Mouse (Mus musculus) T-cell, adult 2 months (primary cell): Measurements from ENCODE around the gene Sh2d5.
A peak's percentile ranks its signal among the peaks of the same experiment; 100 is the strongest.

Experiments
- DNase-seq: peaks from one replicate; pipeline ENCODE4 v3.0.0; 2022; ENCODE audit warnings: low spot score

Sh2d5 gene

DNA sequence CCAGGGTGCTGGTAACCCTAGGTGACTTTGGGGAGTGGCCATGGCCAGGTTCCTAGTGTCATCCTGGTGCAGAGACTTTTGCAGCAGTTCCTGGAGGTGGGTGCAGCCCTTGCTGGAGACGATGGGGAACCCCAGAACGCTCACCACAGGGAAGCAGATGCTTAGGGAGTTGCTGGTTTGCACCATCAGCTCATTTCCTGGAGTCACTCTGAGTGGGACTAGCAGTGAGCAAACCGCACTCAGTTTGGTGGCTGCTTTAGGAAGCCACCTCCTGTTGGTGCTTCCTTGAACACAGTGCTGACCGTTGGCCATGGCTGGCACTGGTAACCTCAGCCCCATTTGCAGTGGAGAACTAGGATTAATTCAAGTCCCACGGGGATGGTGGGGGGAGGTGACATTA is 9.3 kb downstream of the Sh2d5 start:
- DNase-seq = no peak

DNA sequence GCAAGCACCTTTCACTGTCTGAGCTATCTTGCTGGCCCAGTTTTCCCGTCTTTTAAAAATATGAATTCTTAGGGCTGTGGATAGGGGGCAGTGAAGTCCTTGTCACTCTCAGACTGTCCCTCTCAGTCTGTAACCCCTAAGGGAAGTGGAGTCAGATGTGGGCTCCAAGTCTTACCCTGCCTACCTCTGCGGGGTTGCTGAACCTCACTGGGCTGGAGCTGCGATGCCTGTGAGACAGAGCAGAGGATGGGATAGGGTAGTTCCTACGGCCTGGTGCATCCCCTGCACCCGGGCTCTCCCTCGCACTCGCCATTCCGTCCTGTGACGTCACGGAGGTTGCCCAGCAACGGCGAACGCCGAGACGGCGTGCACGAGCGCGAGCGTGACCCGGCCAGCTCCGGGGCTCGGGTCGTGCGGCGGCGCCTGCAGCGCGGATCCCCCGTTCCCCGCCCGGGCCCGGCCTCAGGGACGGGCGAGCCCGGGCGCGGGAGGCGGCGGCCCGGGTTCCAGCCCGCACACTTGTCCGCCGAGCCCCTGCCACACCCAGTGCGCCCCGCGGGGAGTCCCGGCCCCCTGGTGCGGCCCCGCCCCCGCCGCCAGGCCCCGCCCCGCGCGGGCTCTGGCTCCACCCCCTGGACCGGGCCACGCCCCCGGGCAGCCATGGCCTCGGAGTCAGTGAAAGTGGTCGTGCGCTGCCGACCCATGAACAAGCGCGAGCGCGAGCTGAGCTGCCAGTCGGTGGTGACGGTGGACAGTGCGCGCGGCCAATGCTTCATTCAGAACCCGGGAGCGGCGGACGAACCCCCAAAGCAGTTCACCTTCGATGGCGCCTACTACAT is 11.9 kb downstream of the Sh2d5 start:
- peak; percentile 82 for DNase-seq

DNA sequence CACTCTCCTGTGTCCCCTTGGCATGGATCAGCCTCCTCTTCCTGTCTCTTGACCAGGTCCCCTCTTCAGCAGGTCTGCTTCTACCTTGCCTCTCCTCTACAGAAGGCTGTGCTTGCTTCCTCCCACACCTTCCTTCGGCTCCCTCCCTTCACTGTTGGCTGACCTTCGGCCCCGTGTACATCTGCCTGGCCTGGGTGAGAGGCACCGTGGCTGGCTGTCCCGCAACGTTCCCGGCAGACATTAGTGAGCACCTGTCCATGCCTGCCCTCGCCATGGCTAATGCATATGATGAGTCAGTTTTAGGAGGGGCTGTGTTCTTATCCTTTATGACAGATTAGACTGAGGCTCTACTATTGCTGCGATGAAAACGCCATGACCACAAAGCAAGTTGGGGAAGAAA is 17.7 kb downstream of the Sh2d5 start:
- DNase-seq = no peak

DNA sequence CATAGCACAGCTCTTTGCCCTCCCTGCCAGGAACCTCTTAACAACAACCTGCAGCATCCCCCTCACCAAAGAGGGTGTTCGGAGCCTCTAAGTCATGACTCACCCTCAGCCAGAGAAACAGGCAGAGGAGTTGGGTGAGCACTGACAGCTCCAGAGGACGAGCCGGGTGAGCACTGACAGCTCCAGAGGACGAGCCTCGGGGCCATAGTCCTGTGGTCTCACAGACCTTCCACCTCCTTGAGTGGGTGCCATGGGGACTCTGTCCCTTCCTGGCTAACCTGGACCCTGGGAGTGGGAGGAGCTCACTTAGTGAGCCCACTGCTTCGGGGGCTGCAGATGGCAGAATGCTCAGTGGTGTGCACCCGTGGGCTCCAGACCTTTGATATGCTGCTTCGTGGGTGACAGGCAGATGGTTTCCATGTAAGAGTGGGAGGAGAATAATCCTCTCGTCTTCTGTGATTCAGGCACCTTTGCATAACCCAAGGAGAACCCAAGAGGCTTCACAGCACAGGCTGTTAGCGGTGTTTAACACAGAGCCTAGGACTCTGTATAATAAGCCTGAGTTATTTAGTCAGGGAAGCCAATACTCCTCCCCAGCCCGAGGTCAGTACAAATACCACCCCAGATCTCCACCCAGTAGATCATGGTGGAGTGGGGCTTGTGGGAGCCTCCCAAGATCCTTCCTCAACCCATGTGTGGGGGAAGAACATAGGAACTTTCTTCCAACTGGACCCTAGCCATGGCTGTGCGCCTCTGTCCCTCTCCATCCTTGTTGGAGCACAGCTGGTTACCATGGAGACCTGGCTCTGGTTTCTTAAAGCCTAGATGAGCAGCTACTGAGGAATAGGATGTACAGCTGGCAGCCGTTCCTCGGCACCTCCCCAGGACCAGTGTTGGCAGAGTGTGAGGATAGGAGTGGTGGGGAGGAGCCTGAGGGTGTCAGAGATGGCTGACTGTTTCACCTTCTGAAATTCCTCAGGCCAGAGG is 22.1 kb downstream of the Sh2d5 start:
- no peak for DNase-seq

DNA sequence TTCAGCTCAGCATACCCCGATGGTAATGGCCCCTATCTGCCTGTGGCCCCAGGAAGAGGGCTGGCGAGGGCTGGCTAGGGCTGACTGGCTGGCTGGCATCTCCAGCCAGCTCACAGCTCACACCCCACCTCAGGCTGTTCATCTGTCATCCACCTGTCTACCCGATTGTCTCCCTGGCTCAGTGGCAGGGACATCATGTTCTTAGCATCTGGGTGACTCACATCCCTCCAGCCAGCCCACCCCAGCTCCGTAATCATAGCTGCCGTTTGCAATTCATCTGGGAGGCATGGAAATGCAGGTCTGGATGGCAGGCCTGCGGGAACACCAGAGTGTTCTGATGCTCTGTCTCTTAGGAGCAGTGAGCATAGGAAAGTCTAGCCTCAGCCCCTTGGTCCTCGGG is 28.1 kb downstream of the Sh2d5 start:
- no peak for DNase-seq

DNA sequence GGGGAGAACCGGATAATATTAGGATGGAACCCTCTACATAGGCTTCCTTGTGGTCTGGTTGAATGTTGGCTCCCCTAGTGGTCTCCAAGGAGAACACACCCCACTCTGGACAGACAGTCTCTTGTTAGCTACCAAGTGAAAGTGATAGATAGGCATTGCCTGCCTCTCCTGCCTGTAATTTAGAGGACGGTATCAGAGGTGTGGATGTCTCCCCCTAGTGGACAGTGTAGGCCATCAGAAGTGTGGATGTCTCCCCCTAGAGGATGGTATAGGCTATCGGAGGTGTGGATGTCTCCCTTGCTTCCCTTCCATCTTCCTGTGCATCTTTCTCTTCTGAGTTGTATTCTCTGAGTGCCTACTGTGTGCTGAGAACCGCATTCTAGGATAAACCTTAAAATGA is 32.6 kb downstream of the Sh2d5 start:
- peak; percentile 82 for DNase-seq

DNA sequence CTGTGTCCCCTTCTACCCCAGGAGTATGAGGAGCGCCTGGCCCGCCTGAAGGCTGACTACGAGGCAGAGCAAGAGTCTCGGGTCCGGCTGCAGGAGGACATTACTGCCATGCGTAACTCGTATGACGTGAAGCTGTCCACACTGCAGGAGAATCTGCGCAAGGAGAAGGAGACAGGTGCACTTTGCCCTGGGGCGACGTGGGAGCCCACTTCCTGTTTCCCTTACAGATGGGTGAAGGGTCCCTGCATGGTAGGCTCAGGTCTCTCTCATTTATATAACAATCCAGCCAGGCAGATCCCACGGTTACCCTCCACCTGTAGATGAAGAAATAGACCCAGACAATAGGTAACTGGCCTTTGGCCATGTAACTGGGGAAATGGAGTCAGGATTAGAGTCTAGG is 36.2 kb downstream of the Sh2d5 start:
- no peak for DNase-seq

DNA sequence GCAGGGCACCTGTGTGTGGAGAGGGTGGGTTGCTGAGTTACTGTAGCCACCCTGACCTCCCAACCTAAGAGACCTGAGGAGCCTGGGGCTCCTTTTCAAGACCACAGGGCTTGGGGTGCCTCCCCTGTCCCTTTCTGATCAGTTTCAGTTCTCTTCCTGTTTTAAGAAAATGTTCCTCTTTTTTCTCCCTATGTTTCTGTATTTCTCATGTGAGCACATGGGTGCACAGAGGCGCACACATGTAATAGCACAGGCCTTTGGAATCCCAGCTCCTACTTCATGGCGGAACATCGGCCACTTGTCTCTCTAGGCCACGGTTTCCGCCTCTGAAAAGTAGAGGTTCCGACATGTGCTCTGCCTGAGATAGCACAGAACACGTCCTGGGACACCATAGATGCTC is 38.5 kb downstream of the Sh2d5 start:
- no peak for DNase-seq

DNA sequence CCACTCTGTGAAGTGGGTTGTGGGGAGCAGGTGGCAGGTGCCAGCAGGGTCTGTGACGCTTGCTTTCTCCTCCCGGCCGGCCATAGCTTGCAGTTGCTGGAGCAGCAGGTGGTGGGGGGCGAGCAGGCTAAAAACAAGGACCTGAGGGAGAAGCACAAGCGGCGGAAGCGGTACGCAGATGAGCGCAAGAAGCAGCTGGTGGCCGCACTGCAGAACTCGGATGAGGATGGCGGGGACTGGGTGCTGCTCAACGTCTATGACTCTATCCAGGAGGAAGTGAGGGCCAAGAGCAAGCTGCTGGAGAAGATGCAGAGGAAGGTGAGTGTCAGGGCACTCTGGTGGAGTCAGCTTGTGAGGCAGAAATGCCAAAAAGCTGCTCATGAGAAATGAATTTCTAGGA is 41.8 kb downstream of the Sh2d5 start:
- DNase-seq = no peak

DNA sequence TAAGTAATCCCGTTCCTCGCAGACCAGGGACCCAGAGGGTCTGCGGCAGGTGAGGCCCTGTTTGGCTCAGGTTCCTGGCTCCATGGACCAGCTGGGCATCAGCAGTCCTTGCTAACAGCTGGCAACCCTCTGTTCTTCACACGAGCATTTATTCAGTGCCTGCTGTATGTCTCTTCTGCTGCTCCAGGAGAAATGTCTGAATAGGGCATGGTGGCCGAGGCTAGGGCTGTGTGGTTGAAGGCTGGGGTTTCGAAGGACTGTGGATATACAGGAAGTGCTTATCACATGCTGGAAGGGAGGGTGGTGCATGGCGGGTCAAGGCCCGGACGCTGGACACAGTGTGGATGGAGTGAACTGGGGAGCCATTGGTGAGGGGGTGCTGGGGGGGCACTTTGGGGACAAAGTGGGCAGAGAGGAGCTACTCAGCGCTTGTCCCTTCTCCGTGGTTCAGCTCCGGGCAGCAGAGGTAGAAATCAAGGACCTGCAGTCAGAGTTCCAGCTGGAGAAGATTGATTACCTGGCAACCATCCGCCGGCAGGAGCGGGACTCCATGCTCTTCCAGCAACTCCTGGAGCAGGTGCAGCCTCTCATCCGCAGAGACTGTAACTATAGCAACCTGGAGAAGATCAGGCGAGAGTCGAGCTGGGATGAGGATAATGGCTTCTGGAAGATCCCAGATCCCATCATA is 43.2 kb downstream of the Sh2d5 start:
- no peak for DNase-seq

DNA sequence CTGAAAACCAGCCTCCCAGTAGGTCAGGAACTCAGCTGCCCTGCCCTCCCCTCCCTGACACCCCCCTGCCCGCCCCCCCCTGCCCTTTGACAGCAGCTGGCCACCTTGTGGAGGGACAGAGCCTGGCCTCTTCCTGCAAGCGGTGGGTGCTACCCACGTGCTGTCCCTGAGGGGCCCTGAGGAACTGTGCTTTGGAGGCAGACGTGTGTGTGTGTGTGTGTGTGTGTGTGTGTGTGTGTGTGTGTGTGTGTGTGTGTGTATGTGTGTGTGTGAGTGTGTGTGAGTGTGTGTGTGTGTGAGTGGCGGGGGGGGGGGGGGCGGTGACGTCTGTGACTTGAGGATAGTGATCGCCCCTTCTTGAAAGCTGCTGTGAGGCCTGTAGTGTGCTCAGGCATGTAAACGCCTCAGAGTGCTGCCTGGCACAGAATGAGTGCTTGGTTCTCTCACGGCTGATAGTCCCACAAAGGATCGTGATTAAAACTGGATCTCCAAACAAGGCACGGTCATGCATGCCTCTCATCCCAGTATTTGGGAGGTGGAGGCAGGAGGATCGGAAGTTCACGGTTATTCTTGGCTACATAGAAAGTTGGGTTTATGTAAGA is 43.8 kb downstream of the Sh2d5 start:
- DNase-seq = no peak

DNA sequence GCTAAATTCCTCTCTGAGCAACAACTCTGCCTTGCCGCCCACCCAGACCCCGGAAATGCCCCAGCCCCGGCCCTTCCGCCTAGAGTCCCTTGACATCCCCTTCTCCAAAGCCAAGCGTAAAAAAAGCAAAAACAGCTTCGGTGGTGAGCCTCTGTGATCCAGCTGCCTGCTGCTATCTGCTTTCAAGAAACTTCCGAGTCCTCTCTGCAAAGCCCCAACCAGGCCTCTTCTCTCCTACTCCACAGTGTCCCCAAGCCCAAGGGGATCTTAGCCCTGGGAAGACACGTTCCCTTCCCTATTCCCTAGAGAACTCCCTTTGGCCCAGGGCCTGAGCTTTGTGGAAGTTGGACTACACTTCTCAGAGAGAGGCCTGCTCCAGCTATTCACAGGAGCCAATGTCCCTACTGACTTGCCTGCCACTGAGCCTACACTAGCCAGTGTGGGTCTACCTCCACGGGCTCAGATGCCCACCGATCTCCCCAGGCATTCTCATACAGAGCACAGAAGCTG is 51.1 kb downstream of the Sh2d5 start:
- no peak for DNase-seq

DNA sequence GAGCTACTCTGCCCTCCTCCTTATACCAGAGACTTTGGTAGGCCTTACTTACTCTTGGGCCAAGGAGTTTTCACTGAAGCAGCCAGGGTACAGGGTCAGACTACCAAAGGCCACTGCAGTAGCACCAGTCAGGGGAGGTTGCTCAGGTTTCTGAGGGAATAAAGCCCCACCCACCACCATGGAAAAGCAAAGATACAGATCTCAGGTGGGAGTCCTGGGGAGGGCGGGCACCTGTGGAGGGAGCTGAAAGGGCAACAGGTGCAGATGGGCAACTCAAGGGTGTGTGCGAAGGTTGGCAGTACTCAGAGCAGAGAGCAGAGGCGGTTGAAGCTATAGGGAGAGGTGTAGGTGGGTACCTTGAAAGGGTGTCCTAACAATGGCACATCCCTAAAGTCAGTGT is 52.8 kb downstream of the Sh2d5 start:
- no peak for DNase-seq

DNA sequence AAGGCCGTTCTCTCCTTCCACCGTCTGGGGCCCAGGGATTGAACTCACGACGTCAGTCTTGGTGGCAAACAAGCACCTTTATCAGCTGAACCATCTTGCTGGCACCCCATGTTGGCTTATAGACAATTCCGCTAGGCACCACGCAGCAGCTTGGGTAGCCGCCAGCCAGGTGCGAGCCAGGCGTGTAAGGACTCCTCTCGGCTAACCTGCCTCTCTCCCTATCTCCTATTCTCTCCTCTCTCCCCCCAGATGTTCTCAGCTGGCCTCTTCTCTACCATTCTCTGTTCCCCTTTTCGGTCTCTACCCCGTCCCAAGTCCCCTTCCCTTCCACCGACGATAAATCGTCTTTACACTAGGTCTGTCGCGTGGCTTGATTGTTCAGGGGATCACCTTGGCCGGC is 53.5 kb downstream of the Sh2d5 start:
- DNase-seq = no peak

DNA sequence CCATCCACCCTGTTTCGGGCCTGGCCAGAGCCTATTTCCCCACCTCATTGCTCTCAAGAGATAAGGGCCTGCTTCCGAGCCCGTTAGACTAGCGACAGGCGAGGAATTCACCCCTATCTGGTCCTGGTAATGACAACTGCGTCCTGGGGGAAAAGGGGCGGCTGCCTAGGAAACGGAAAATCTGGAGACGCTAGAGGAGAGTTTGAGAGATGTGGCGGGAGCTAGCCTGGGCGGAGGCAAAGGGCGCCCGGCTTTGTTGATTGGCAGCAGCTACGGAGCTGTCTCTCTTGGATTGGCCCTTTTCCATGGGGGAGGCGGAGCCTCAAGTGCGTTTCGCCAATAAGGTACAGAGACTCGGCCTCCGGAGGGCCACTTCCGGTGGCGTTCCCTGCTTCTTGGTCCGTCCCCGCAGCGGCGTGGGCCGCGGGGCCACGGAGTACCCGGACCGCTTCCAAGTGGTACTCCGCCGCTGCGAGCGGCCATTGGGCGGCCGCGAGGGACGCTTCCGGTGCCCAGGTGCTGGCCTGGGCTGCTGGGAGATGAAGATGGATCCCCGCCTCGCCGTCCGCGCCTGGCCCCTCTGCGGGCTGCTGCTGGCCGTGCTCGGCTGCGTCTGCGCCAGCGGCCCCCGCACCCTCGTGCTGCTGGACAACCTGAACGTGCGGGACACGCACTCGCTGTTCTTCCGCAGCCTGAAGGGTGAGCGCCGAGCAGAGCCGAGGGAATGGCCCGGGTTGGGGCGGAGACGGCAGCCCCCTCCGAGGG is 54.3 kb downstream of the Sh2d5 start, which contains the start of gene Ddost:
Gene Ddost, plus strand, starts transcription at position 391 of the 765 bp plus-strand sequence.
- DNase-seq = peak; percentile 98

DNA sequence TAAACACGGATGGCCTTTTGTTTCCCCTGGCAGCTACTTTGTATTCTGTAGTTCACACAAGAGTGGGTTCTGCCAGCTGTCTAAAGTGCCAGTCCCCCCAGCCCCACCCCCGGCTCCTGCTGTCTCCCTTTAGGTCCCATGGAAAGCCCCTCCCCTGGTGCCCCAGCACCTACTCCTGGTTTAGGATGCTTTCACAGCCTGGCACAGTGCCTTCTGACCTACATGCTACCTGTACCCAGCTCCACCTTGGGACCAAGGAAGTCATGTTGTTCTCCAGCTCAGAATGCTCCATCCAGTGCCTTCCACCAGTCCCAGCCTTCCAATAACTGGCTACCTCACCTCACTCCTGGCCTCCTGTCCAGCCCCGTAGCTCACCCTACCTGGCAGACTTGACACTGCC is 56.8 kb downstream of the Sh2d5 start:
- DNase-seq = no peak

DNA sequence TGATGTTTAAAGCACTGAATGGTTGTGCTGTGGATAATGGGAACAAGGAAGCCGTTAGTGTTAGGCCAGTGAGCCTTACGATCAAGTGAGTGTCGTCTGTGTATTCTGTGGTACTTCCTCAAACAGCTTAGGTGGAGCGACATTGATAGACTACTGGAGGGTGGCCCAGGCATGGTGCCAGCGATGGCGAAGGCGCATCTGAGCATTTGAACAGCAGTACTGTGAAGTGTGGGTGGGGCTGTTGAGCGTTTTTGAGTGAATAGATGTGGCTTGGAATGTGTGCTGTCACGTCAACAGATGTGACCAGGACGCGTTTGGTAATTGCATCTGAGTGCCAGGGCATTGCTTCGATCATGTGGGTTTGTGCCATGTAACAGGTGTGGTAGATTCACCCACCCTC is 57.5 kb downstream of the Sh2d5 start:
- DNase-seq = no peak

DNA sequence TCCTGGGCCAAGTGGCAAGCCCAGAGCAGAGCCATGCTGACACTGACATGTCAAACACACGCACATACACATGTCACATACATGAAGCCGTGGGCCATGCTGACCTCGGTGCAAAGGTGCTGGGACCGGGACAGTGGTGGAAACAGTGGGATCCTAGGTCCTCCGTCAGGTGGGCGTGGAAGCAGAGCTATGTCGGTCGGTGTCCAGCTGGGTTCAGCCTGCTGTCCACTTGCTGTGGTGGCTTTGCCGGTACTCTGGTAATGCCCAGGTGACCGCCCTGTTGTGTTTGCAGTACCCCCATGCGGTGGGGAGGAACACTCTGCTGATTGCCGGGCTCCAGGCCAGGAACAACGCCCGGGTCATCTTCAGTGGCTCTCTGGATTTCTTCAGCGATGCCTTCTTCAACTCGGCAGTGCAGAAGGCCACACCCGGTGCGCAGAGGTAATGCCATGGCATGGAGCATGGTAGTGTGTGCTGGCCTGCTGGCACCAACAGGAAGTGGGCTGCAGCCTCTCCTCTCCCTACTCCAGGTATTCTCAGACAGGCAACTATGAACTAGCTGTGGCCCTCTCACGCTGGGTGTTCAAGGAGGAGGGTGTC is 60.2 kb downstream of the Sh2d5 start:
- no peak for DNase-seq
